Mouse (Mus musculus): ENCODE data around the gene Dennd1b.

Dennd1b gene

DNA sequence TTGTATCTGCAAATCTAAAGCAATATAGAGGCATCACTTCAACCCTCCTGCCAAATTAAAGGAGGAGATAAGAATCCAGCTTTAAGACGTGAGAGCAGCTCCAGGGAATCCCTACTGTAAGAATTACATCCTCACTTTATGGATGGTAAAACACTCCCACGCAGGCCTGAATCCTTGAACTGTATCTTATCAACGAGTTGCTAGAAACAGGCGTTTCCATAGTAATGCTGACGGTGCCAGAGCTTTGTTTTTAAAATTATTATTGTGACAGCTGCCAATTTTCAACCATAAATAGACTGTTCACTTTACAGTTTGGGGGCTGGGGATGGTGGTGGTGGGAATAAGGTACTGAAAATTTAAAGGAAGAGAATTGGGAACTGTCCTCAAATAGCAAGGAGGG lies 239.8 kb downstream of the Dennd1b start:
- DNase-seq, result no peak

DNA sequence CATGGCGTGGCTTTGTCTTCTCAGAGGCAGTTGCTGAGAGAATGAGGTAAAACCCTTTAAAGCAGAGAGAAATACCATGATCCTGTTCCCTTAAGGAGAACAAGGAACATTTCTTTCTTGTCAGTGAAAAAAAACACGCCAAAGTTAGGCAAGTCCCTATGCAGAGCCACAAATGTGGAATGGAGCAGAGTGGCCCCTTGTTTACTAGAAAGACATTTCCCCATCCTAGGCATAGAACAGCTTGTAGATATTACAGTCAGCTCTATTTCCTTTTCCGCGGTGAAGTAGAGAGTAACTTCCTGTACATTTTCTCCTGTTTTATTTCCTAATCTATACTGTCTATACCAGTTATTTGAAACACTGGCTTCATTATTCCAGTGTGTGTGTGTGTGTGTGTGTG lies 243.0 kb downstream of the Dennd1b start:
- no peak for DNase-seq

DNA sequence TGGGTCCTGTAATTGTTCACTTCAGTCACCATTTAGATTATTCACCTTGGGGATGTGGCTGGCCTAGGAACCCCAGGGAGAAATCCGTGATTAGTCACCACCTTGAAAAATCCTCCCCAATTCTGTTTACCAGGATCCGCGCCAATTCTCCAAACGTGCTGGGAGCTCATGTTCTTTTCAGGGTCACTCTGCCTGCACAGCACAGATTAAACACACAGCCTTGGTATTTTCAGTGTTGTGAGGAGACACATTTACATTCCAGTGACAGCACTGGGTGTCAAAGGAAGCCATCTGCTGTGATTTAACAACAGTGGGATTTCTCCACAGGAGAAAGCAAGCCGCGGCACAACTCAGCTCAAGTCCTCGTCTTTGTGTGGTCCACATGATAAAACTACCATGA lies 246.6 kb downstream of the Dennd1b start:
- DNase-seq, result peak; percentile 17

DNA sequence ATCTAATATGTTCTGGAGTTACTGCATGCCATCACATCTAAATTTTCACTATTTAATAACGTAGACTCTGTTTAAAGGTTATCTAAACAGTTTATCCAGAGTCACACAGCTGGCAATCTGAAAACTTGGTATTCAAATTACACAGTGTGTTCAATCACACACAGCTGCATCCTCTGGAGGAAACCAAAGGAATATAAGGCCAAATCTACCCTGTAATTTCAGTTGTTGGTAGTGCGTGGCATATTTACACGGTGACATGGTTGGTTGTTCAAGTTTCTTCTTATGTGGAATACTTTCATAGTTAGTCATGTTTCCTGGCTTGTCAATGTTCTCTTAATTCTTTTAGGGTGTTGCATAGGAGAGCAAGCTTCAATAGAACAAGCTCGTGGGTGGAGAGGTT lies 247.3 kb downstream of the Dennd1b start:
- DNase-seq, result peak; percentile 13

DNA sequence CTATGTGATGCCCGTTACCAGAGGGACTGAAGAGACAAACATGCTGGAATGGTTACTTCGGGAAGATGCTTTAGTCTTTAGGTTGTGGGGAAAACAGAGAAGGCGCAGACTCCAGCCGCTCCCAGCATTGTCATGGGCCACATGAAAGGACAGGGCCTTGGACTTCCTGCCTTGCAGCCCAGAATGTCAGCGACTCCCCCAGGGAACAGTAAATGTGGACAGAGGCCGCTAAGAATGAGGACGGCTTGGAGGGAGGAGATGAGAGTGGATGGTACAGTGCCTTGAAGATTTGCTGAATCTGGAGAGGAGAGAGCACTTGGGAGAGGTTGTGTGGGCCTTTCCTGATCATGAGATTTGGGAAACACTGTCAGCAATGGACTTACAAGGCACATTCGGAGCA lies 252.1 kb downstream of the Dennd1b start:
- DNase-seq, result no peak

DNA sequence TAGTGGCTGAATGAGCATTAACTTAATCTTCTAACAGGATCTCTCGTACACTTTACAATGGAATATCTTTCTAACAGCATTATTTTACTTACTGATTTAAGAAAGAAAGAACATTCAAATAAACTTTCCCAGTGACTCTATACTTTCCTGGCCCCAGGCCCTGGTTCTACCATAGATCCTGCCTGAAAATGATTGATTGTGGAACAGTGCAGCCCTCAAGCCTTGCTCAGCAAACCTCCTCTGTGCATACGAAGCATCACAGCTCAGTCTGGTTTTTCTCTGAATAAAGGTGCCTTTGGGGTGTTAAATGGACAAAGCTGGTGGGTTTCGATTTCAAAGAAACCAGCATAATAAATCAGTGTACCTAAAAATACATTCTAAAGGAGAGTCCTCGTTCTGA lies 260.6 kb downstream of the Dennd1b start:
- no peak for DNase-seq

DNA sequence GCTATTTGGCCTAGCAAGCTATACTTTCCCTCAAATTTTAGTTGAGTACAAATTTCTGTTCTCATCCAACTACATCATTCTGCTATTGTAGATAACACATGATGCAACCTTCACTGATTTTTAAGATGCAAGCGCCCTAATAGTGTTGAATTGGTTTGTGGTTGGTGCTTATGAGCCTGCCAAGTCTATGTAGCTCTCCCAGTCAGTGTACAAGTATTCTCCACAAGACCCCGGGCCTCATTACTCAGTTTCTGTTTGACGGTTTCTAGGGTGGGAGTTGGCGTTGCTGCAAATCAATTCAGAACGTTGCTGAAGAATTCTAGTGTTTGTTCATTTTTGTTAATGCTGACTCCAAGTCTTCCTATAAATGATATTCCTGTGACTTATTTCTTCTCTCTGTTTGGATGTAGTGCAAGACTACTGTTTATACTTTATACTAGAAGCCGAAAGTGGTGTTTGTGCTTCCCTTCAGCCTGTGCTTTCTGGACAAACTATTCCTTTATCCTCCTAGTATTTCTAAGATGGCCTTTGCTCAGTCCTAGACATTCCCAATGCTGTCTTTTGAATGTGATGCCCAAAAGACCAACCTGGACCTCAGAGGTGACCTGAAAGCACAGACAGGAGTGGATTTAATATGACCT lies 261.2 kb downstream of the Dennd1b start:
- DNase-seq, result no peak

Data from embryo, embryonic 11 days (tissue).